Mouse (Mus musculus): ENCODE results near the gene Slc31a2.
A peak's percentile ranks its signal among the peaks of the same experiment; 100 is the strongest.

Gene Slc31a2

GRCm38 (mm10) chr4:62281319-62281718 is 19.0 kb downstream of the Slc31a2 start:
- no peak for DNase-seq (ENCODE audit: low spot score)

GRCm38 (mm10) chr4:62282969-62283368 is 20.6 kb downstream of the Slc31a2 start:
- DNase-seq (ENCODE audit: low spot score) = no peak

- DNase-seq (ENCODE audit: low spot score) = no peak
These were observed 23.2 kb downstream of the Slc31a2 start for GRCm38 (mm10) chr4:62285576-62285975.

- DNase-seq (ENCODE audit: low spot score) = peak; percentile 58
These were observed 24.1 kb downstream of the Slc31a2 start for GRCm38 (mm10) chr4:62286257-62286991.

- peak; percentile 23 for DNase-seq (ENCODE audit: low spot score)
These were observed 24.9 kb downstream of the Slc31a2 start for GRCm38 (mm10) chr4:62286992-62287900.

GRCm38 (mm10) chr4:62289226-62289625 is 26.9 kb downstream of the Slc31a2 start:
- DNase-seq (ENCODE audit: low spot score) = no peak

- DNase-seq (ENCODE audit: low spot score) = no peak
These were observed 28.6 kb downstream of the Slc31a2 start for GRCm38 (mm10) chr4:62290816-62291505.

GRCm38 (mm10) chr4:62292461-62293180 is 30.3 kb downstream of the Slc31a2 start:
- no peak for DNase-seq (ENCODE audit: low spot score)

GRCm38 (mm10) chr4:62293219-62293861 is 31.0 kb downstream of the Slc31a2 start:
- DNase-seq (ENCODE audit: low spot score) = no peak

- no peak for DNase-seq (ENCODE audit: low spot score)
These were observed 32.4 kb downstream of the Slc31a2 start for GRCm38 (mm10) chr4:62294741-62295140.

GRCm38 (mm10) chr4:62297280-62298130 is 35.1 kb downstream of the Slc31a2 start:
- DNase-seq (ENCODE audit: low spot score) = no peak

GRCm38 (mm10) chr4:62300001-62300400 is 37.6 kb downstream of the Slc31a2 start:
- no peak for DNase-seq (ENCODE audit: low spot score)

- DNase-seq (ENCODE audit: low spot score) = no peak
These were observed 40.4 kb downstream of the Slc31a2 start for GRCm38 (mm10) chr4:62302795-62303194.

GRCm38 (mm10) chr4:62303288-62303687 is 40.9 kb downstream of the Slc31a2 start:
- DNase-seq (ENCODE audit: low spot score) = no peak

- DNase-seq (ENCODE audit: low spot score) = no peak
These were observed 43.9 kb downstream of the Slc31a2 start for GRCm38 (mm10) chr4:62306301-62306700.

- DNase-seq (ENCODE audit: low spot score) = no peak
These were observed 44.5 kb downstream of the Slc31a2 start for GRCm38 (mm10) chr4:62306840-62307239.

- DNase-seq (ENCODE audit: low spot score) = no peak
These were observed 46.0 kb downstream of the Slc31a2 start for GRCm38 (mm10) chr4:62308406-62308805.

GRCm38 (mm10) chr4:62312821-62313220 is 50.5 kb downstream of the Slc31a2 start:
- DNase-seq (ENCODE audit: low spot score) = no peak

GRCm38 (mm10) chr4:62313641-62314211 is 51.4 kb downstream of the Slc31a2 start:
- no peak for DNase-seq (ENCODE audit: low spot score)

- no peak for DNase-seq (ENCODE audit: low spot score)
These were observed 52.2 kb downstream of the Slc31a2 start for GRCm38 (mm10) chr4:62314516-62314915.
